Mouse (Mus musculus): Measurements from ENCODE around the gene Nfe2l2. TPM values are rescaled to one million over a fixed set of nuclear protein-coding genes. Genes with fewer than 3 reads are reported as not detected.
"Not testable (repeated sequence)": the region's sequence is repeated elsewhere in the genome, so short reads cannot be mapped to it uniquely, and the experiment has no call there.

Nfe2l2 gene
- total RNA-seq, 2 experiments from 2014 or later, result 12.1 to 12.3 TPM

DNA sequence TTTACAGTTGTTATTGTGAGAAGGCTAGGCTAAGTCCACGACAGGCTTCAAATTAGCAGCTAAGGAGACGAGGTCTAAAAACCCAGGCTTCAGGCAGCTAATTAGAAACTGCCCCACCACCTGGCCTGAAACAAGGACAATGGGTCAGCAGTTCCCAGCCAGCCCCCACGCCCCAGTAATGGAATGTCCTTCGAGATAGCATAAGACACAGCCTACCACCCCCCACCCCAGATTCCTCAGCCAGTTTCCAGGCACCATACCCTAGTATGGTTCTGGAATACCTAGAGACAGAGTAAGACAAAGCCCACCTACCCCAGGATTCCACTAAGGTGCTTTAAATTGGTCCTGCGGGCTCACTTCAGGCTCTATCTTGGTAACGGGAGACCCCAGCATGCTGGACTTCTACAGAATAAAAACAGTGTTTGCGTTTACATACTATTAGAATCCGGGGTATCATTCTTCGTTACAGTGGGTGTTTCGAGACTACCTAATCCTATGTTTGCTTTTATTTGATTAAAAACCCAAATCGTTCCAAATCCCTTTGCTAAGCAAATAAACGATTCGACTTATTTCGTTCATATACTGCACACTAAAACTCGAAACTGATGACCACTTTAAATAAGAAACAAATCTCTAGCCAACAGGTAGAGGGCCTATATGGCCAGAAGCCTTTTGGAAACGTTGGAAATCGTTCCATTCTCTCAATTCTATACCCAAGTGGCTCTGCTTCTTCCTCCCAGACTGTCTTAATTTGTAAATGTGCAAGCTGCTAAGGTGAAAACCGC lies 46.3 kb downstream of the Nfe2l2 start:
- DNase-seq (ENCODE audit: extremely low spot score in 1 of 2, low spot score in 1 of 2), result peak in 1 of 2 experiments; percentile 20

DNA sequence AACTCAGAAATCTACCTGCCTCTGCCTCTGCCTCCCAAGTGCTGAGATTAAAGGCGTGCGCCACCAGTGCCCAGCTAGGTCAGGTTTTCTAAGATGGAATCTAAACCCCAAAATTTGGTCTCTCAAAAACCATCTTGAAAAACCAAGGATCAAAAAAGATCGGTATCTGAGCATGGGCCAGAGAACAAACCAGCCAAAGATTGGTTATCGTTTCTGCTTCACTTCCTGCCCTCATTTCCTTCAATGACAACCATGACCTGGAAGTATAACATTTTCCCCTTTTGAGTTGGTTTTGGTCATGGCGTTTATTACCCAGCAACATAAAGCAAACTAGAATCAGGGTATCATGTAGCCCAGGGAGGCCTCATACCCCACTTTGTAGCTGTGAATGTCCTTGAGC lies 47.5 kb downstream of the Nfe2l2 start:
- no peak for DNase-seq (ENCODE audit: extremely low spot score in 1 of 2, low spot score in 1 of 2)

DNA sequence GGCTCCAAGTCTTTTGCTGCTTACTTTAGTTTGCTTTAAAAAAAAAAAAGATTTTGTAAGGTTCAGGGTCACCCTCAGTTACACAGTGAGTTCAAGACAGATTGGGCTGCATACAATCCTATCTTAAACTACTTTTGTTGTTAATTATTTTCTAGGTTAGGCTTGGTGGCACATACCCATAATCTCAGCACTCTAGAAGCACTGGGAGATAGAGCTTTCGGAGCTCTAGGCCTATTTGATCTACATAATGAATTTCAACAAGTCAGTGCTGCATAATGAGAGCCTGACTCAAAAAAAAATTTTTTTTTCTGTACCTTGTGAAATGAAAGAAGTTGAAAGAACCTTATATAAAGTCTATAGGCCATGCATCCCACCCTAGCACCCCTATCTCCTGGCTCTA lies 49.8 kb downstream of the Nfe2l2 start:
- no peak for DNase-seq (ENCODE audit: extremely low spot score in 1 of 2, low spot score in 1 of 2)

DNA sequence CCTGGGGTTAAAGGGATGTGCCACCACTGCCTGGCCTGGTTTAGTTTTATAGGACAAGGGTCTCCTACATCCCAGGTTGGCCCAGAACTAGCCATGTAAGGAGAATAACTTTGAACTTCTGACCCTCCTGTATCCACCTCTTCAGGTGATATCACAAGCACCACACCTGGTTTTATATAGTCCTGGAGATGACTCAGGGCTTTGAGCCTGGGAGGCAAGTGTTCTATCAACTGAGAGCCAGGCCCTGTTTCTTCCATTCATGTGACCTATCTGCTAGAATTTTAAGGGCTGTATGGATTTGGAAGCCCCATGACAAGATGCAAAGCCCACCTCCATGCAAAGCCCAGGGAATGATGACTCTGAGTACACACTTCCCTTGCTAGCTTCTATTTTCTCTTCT lies 51.3 kb downstream of the Nfe2l2 start:
- no peak for DNase-seq (ENCODE audit: extremely low spot score in 1 of 2, low spot score in 1 of 2)

DNA sequence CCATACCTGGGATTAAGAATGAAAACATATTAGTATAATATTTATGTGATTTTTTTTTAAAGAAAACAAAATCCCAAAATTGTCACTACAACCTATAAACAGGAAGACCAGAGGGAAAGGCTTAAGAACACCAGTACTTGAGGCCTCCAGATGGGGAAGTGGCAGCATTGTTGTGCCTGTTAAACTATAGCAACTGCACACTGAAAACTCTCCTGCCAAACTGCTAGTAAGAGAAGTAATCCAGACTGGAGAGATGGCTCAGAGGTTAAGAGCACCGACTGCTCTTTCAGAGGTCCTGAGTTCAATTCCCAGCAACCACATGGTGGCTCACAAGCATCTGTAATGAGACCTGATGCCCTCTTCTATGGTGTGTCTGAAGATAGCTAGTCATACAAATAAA lies 54.0 kb downstream of the Nfe2l2 start:
- no peak for DNase-seq (ENCODE audit: extremely low spot score in 1 of 2, low spot score in 1 of 2)

DNA sequence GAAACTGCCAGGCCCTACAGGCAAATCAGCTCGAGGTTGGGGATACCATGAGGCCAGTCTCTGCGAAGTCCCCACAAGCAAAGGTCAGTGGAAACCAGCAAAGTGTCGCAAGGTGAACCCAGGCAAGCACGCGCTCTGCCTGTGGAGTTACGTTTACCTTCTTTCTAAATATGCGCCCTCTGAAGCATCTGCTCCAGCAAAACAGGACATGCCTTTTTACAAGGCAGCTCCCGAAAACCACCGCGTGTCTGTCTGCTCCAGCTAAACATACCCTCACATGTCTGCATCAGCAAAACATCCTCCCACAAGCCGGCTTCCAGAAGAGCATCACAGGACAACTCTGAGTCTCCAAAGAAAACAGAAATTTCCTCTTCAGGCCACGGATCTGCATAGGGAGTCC lies 59.2 kb downstream of the Nfe2l2 start:
- DNase-seq (ENCODE audit: extremely low spot score in 1 of 2, low spot score in 1 of 2), result no peak

DNA sequence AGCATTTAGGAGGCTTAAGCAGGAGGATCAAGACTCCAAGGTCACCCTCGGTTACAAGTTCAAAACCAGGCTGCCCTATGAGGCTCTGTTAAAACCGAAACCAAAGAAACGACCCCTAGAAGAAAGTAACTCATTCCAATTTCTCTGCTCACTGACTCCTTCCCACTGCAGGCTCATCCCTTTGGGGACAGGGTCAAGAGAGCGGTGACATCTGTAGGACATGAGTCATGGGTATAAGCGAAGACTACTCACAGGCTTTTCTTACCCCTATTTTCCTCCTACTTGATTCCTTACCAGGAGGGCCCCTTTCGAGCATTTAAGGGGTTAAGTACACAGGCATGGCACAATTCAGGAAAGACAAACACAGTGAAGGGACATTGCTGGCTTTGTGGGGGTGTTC lies 60.5 kb downstream of the Nfe2l2 start:
- DNase-seq (ENCODE audit: extremely low spot score in 1 of 2, low spot score in 1 of 2), result no peak

DNA sequence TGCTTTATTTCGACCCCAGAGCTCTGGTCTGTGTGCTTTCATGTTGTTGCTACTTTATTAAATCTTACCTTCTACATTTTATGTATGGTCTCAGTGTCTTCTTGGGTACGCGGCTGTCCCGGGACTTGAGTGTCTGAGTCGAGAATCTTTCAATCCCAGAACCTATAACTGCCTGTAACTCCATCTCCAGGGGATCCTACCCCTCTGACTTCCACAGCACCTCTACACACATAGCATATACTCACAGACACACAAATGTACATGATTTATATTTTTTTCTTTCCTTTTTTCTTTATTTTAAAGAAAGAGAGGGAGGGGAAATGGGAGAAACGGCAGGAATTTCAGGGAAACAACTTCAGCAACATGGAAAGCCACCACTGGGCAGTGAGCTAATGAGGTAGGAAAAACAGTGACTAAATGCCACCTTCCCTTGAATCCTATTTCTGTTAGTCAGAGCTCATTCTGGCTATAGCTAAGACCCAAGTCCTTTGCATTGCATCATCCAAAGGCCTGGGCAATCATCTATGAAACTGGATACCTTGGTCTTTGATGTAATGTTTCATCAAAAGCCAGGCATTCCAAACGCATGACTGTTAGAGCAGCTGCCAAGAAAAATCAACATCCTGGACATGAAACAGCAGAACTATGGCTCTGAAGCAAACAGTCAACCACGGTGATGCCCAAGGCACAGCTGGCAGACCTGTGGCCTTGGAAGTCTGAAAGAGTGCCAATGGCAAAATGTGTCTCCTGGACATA lies 61.5 kb downstream of the Nfe2l2 start:
- no peak for DNase-seq (ENCODE audit: extremely low spot score in 1 of 2, low spot score in 1 of 2)

DNA sequence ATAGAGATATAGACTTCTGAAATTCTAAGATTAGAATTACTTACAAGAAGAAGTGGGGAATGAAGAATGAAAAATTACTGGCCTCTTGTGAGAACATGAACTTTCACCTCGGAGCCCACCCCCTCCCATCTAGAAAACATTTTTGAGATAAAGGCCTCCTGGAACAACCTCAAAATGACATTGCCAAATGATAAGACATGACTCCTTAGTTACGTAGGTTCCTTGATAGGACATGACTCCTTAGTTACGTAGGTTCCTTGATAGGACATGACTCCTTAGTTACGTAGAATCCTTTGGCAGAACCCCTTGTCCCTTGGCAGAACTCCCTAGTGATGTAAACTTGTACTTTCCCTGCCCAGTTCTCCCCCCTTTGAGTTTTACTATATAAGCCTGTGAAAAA lies 62.1 kb downstream of the Nfe2l2 start:
- not testable (repeated sequence) for DNase-seq (ENCODE audit: extremely low spot score in 1 of 2, low spot score in 1 of 2)

DNA sequence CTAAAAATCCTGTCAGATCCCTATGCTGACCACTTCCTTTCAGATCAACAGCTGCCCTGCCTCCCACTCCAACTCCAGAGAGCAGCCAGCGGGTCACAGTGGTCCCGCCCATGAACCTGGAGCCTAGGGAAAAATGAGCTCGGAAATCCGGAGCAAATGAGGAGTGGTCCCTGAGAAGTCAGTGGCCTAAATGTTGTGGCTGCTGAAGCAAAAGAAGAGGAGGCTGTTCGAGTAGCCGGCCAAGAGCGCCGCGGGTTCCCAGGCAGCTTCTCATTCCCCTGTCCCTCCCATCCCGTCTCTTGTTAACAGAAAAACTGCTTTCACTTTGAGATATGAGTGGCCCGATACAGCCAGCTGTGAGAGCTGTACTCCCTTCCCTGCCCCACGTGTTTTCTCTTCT lies 64.9 kb downstream of the Nfe2l2 start:
- not testable (repeated sequence) for DNase-seq (ENCODE audit: extremely low spot score in 1 of 2, low spot score in 1 of 2)

DNA sequence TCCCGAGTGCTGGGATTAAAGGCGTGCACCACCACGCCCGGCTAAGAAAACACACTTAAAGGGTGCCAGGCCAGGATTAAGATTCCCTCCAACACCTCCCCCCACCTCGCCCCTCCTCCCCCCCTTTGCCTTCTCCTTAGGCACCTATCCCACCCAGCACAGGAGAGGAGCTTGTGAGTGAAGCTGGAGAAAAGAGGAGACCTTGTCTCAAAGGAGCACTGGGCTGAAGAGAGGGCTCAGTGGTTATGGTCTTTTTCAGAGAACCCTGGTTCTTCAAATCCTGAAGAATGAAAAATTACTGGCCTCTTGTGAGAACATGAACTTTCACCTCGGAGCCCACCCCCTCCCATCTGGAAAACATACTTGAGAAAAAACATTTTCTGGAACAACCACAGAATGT lies 66.6 kb downstream of the Nfe2l2 start:
- DNase-seq (ENCODE audit: extremely low spot score in 1 of 2, low spot score in 1 of 2), result not testable (repeated sequence)

DNA sequence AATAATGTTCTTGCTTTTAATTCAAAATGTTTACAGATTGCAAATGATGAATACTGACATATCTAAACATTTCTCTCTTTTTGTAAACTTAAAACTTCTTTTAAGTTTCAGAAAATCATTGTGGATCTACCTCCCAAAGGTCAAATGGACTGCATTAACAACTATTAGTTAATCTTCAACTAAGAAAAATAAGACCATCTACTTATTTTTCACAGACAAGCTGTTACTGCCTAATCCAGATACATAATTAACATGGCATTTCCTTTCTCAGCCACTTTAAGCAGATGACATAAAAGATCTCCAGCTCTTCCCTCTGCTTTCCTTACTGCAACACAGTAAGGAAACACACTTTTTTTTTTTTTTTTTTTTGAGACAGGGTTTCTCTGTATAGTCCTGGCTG lies 67.1 kb downstream of the Nfe2l2 start:
- DNase-seq (ENCODE audit: extremely low spot score in 1 of 2, low spot score in 1 of 2), result no peak

DNA sequence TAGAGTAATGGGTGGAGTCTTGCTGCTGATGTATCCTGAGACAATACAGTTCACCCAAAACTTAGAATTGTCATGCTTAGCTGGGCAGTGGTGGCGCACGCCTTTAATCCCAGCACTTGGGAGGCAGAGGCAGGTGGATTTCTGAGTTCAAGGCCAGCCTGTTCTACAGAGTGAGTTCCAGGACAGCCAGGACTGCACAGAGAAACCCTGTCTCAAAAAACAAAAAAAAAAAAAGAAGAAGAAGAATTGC lies 67.5 kb downstream of the Nfe2l2 start:
- not testable (repeated sequence) for DNase-seq (ENCODE audit: extremely low spot score in 1 of 2, low spot score in 1 of 2)

DNA sequence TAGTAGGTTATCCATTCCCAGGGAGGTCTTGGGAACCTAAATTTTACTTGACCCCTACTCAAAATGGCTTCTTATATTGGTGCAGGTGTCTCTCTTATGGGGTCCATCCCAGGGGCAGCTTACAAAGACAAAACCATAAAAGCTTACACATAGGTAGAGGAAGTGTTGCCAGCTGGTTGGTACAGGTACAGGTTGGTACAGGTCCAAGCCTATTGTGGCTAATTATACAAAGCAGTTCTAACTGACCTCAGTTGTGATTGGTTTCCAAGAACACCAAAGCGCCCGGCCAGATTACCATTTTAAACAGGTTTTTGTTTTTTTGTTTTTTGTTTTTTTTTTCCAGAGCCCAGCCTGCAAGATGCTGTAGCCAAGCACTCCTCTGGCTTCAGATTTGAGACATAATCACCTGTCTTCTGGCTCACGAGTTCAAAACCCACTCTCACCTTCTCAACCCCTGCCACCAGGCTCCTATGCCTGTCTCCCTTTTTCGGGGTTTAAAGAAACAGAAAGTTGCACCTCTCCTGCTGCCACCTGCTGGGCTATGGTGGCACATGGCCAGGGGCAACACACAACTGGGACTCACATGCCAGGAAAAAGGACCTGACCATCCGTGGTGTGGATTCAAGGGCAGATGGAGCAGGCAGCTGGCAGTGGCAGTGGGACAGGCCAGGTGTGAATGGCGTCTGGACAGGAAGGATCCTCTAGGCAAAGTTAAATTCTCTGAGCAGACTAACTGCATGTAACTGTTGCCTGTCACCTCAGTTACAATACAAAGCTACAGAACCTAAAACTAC lies 68.0 kb downstream of the Nfe2l2 start:
- DNase-seq (ENCODE audit: extremely low spot score in 1 of 2, low spot score in 1 of 2), result no peak

DNA sequence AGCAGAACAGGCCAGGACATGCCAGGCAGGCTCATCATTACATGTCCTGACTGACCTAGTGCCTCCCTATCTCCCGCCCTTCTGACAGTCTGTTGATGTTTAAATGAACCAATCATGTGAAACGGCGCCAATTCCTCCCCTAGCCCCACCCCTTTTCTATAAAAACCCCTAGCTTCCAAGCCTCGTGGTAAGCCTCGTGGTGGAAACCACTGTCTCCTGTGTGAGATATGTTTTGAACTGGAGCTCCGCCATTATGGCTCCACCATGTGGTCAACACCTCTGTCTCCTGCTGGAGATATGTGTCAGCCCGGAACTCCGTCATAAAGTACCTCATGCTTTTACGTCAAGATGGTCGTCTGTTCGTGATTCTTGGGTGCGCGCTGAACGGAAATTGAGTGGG lies 70.0 kb downstream of the Nfe2l2 start:
- DNase-seq (ENCODE audit: extremely low spot score in 1 of 2, low spot score in 1 of 2), result not testable (repeated sequence)

DNA sequence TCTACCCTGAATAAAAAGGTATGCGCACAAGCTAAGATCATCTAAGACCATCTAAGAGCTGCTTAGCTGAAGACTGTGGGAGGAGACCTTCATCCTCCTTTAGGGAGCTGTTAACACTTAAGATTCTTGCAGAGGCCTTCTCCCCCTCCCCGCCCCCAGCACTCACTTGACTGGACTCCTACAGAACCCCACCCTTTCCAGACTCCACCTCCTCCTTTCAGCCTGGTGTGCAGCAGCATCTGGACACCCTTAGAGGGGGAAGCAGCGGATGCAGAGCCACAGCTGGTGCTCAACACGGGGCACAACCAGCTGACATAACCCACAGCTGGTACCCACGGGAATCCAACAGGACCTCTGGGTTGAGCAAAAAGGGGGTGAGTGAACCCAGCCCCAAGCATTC lies 70.7 kb downstream of the Nfe2l2 start:
- DNase-seq (ENCODE audit: extremely low spot score in 1 of 2, low spot score in 1 of 2), result no peak

DNA sequence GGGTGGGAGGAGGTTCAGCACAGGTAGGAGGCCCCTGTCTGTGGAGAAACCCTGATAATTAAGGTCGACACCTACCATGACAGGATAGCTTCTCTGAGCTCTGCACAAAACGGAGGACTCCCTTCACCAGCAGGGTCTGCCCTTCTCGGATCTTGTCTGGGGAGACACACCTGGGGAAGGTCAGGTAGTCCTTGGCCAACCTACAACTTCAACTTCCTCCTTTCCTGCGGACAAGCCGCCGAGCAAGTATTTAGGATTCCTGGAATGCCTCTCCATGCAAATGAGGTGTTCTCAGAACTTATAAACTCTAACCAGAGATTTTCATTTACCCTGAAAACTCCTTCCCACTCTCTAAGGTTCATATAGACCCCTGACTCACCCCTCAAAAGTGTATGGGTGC lies 71.1 kb downstream of the Nfe2l2 start:
- DNase-seq (ENCODE audit: extremely low spot score in 1 of 2, low spot score in 1 of 2), result no peak

DNA sequence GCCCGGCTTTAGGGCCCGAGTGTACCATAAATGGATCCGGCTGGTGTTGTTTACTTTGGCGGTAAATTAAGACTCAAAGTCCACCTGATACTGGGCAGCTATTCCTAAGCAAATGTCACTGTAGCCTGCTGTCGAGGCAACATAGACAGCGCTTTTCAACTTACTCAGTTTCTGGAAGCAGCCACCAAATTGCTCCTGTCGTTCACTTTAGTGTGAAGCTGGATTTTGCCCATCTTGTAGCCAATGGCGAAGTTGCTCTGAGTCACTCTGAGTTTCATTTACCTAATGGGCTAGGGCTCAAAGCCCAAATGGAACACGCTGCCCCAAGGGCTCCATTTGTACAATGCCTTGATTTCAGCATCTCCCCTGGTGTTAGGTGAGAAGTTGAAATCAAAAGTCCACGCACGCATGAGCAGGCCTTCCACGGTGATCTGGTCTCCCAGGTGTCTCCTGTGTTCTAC lies 71.7 kb downstream of the Nfe2l2 start:
- no peak for DNase-seq (ENCODE audit: extremely low spot score in 1 of 2, low spot score in 1 of 2)

DNA sequence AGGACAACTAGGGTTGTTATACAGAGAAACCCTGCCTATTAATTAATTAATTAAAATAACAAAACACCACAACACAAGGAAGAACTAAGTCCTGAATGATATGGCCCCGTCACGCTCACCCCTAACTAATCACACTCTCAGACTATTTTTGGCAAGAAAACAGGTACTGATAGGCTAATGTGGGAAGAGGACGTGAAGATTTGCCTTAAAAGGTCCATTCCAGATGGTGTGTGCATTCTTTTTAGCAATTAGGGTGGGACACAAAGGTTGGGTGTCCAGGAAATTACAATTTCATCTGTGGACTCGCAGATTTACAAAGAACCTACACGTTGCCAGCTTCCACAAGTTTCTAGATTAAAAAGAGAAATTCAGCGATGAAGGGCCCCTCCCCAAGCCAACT lies 72.4 kb downstream of the Nfe2l2 start:
- no peak for DNase-seq (ENCODE audit: extremely low spot score in 1 of 2, low spot score in 1 of 2)

DNA sequence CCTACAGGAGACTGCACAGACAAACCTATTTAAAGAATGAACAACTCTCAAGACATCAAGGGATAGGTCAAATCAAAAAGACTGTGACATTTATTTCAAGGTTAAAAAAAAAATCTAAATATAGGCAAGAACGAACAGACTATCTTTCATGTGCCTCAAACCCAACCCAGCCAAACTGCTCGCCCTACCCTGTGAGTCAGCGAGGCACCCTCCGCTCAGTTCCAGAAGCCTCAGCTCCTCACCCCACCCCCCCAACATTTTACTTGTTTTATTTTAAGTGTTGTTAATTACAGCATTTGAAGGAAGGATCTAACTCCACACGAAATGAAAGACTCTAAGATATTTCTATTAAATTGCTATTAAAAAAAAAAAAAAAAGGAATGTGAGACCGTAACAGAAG lies 73.0 kb downstream of the Nfe2l2 start:
- DNase-seq (ENCODE audit: extremely low spot score in 1 of 2, low spot score in 1 of 2), result no peak

DNA sequence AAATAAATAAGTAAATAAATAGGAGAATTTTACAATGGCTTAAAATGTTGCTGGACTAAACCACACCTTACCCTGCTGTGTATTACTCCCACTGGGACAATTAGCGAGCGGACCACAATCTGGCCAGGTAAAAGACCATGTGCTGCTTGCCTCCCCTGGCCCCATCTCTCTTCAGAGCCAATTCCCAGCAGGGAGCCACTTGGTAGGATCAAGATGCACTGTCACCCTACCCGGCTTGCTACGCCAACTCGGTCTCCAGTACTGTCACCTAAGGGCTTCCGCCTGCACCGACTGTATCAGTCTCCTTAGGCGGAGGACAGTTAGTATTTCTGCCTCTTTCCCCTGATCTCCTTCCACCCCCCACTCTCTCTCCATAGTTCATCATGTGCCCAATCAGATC lies 76.0 kb downstream of the Nfe2l2 start:
- no peak for DNase-seq (ENCODE audit: extremely low spot score in 1 of 2, low spot score in 1 of 2)
